Mouse (Mus musculus): ENCODE measurements around the gene Rftn2. TPM values are rescaled to one million over a fixed set of nuclear protein-coding genes. Genes with fewer than 3 reads are reported as not detected.

Rftn2 gene
- total RNA-seq, 2 experiments from 2014 or later = 0.17 TPM; not detected in 1

GRCm38 (mm10) chr1:55179917-55180566 is 46.5 kb downstream of the Rftn2 start:
- no peak for ATAC-seq (replicated peaks; ENCODE audit: low FRiP score, poor library complexity, severe bottlenecking)

GRCm38 (mm10) chr1:55174558-55175034 is 52.0 kb downstream of the Rftn2 start:
- no peak for ATAC-seq (replicated peaks; ENCODE audit: low FRiP score, poor library complexity, severe bottlenecking)

- ATAC-seq (replicated peaks; ENCODE audit: low FRiP score, poor library complexity, severe bottlenecking) = no peak
Observed at GRCm38 (mm10) chr1:55173720-55174557, 52.6 kb downstream of the Rftn2 start.

- ATAC-seq (replicated peaks; ENCODE audit: low FRiP score, poor library complexity, severe bottlenecking) = no peak
Observed at GRCm38 (mm10) chr1:55171361-55172325, 54.9 kb downstream of the Rftn2 start.

- no peak for ATAC-seq (replicated peaks; ENCODE audit: low FRiP score, poor library complexity, severe bottlenecking)
Observed at GRCm38 (mm10) chr1:55168591-55168990, 58.0 kb downstream of the Rftn2 start.

GRCm38 (mm10) chr1:55167560-55167959 is 59.0 kb downstream of the Rftn2 start:
- no peak for ATAC-seq (replicated peaks; ENCODE audit: low FRiP score, poor library complexity, severe bottlenecking)

- ATAC-seq (replicated peaks; ENCODE audit: low FRiP score, poor library complexity, severe bottlenecking) = no peak
Observed at GRCm38 (mm10) chr1:55164005-55164404, 62.6 kb downstream of the Rftn2 start.

- ATAC-seq (replicated peaks; ENCODE audit: low FRiP score, poor library complexity, severe bottlenecking) = no peak
Observed at GRCm38 (mm10) chr1:55162781-55163180, 63.8 kb downstream of the Rftn2 start.

- ATAC-seq (replicated peaks; ENCODE audit: low FRiP score, poor library complexity, severe bottlenecking) = 0 out of 2 replicates have a peak, but pooled peaks have one; percentile 48
Observed at GRCm38 (mm10) chr1:55161895-55162294, 64.7 kb downstream of the Rftn2 start.

- no peak for ATAC-seq (replicated peaks; ENCODE audit: low FRiP score, poor library complexity, severe bottlenecking)
Observed at GRCm38 (mm10) chr1:55160831-55161638, 65.5 kb downstream of the Rftn2 start.

GRCm38 (mm10) chr1:55160218-55160617 is 66.4 kb downstream of the Rftn2 start:
- ATAC-seq (replicated peaks; ENCODE audit: low FRiP score, poor library complexity, severe bottlenecking) = no peak

GRCm38 (mm10) chr1:55158821-55159220 is 67.8 kb downstream of the Rftn2 start:
- no peak for ATAC-seq (replicated peaks; ENCODE audit: low FRiP score, poor library complexity, severe bottlenecking)

GRCm38 (mm10) chr1:55158211-55158610 is 68.4 kb downstream of the Rftn2 start:
- no peak for ATAC-seq (replicated peaks; ENCODE audit: low FRiP score, poor library complexity, severe bottlenecking)

GRCm38 (mm10) chr1:55157329-55157728 is 69.3 kb downstream of the Rftn2 start:
- ATAC-seq (replicated peaks; ENCODE audit: low FRiP score, poor library complexity, severe bottlenecking) = no peak

GRCm38 (mm10) chr1:55145556-55145955 is 81.0 kb downstream of the Rftn2 start:
- no peak for ATAC-seq (replicated peaks; ENCODE audit: low FRiP score, poor library complexity, severe bottlenecking)

- ATAC-seq (replicated peaks; ENCODE audit: low FRiP score, poor library complexity, severe bottlenecking) = no peak
Observed at GRCm38 (mm10) chr1:55144338-55144737, 82.2 kb downstream of the Rftn2 start.

GRCm38 (mm10) chr1:55135846-55136245 is 90.7 kb downstream of the Rftn2 start:
- ATAC-seq (replicated peaks; ENCODE audit: low FRiP score, poor library complexity, severe bottlenecking) = no peak

GRCm38 (mm10) chr1:55134301-55134700 is 92.3 kb downstream of the Rftn2 start:
- ATAC-seq (replicated peaks; ENCODE audit: low FRiP score, poor library complexity, severe bottlenecking) = no peak

GRCm38 (mm10) chr1:55133173-55133572 is 93.4 kb downstream of the Rftn2 start:
- ATAC-seq (replicated peaks; ENCODE audit: low FRiP score, poor library complexity, severe bottlenecking) = no peak

Data from erythroblast, adult 5-6 weeks (primary cell).